Mouse (Mus musculus) brain, adult 2 months (tissue): ENCODE data around the gene Cyp4f16.
"Not testable (repeated sequence)": the region's sequence is repeated elsewhere in the genome, so short reads cannot be mapped to it uniquely, and the experiment has no call there.

Experiments
- DNase-seq: peaks from one replicate; pipeline ENCODE4 v3.0.0; 2011; ENCODE audit warnings: low read depth, low spot score

Cyp4f16 gene

DNA sequence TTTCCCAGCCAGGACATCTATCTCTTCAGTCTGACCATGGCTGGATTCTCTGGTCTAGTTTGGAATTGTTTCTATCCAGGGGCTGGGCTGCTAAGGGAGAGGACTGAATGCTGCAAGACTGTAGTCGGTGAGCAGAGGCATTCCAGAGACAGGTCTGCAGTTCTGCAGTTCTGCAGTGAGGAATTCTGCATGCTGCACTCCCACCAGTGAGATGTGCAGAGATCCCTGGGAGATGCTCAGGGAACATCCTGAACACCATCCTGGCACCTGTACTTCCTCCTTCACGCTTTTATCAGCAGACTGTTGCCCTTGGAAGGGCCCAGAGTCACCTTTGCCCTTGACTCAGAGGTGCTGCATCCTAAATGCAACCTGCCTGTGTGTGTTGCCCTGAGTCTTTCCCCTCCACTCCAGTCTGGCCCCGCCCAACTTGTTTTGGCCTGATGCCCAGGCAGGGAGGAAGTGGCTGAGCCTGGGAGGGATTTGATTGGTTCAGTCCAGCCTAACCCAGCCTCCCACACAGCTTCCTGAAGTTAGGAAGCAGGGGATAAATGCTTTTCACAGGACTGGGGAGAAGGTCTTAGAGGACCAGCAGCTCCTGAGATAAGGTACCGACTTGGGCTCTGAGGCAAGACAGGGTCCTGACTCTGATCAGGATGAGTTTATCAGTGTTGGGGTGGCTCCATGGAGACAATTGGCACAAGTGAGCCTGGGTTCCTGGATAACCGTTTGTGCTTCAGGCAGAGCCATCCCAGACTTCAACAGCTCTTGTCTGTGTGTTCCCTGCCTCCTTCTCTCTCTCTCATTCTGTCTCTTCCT, at the start of gene Cyp4f16:
Gene Cyp4f16, plus strand, starts transcription at position 508 of the 816 bp plus-strand sequence.
- DNase-seq, result peak; percentile 90

DNA sequence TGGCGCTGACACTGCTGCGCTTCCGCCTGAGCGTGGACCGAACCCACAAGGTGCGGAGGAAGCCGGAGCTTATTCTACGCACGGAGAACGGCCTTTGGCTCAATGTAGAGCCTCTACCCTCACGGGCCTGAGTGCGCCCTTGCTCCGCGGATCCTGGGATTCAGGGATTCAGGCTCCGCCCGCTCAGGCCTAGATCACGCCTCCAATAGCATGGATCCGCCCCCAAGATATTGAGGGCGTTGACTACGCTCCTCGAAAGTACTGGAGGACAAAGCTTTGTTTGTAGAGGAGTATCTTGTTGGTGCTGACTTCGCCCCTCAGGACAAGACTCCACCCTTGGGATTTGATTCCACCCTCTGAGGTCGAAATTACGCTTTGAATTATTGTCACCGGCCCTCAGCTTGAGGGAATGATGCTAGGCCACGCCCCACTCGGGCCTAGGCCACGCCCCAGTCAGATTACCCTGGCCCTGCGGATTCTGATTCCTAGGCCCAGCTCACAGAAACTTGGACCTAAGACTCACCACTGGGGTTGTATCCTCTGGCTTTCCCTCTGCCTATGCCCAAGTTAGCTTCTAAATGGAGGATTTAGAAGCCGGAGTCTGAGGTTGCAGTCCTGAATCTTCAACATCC, 43.9 kb upstream of the Cyp4f16 start:
- DNase-seq, result peak; percentile 46

DNA sequence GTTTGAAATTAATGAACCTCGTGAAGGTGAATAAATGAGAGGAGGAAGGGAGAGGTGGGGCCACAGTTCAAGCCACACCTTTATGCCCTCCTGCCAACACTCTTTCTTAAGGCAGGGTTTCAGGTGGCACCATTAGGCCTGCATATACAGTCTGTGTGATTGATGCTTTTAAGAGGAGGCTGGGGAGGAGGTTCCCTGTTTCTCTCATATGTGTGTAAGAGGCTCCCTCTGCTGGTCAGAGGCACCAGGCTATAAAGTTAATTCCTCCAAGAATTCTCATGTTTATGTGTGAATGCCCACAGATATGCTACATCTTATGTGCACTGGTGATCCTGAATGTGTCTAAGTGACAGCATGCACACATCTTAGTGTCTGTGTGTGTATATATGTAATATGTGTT, 41.8 kb upstream of the Cyp4f16 start:
- peak; percentile 90 for DNase-seq

DNA sequence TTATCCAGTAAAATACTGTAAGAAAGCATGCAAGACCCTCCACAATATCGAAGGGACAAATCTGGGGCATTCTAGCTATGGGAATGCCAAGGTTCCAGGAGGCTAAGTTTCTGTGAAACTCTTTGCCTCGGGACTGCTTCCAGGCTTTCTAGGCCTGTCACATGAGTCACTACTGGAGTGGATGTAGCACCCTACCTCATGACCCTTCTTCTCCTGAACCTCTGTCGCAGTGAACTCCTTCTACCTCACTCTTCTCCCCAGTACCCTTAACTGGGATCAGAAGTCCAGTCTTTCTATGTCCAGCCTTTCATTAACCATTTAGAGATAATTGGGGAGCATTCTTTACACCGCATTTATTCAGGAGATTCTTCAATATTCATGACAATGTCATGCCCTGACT, 35.8 kb upstream of the Cyp4f16 start:
- not testable (repeated sequence) for DNase-seq

DNA sequence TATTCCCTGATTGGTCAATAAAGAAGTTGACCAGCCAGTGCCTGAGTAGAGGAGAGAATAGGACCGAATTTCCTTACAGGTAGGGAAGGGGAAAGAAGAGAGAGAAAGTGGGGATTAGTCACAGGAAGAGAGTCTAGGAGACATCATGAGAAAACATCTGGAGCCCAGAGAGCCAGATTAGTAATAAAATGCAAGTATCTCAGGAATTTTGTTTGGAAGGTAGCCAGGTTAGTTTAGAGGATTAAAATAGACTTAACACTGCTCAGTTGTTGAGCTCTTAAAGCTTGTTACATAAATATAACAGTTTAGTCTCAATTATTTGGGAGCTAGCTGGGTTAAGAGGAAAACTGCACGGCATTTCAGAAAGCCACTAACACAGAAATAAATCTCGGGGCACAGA, 35.3 kb upstream of the Cyp4f16 start:
- no peak for DNase-seq

DNA sequence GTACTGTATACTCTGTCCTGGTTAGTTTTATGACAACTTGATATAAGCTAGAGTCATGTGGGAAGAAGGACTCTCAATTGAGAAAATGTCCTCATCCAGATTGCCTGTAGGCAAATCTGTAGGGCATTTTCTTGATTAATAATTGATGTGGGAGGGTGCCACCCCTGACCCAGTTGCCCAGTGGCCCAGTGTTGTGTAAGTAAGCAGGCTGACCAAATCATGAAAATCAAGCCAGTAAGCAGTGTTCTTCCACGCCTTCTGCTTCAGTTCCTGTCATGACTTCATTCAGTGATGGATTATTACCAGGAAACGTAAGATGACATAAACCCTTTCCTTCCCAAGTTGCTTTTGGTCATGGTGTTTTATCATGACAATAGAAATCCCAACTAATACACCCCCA, 33.2 kb upstream of the Cyp4f16 start:
- DNase-seq, result no peak

DNA sequence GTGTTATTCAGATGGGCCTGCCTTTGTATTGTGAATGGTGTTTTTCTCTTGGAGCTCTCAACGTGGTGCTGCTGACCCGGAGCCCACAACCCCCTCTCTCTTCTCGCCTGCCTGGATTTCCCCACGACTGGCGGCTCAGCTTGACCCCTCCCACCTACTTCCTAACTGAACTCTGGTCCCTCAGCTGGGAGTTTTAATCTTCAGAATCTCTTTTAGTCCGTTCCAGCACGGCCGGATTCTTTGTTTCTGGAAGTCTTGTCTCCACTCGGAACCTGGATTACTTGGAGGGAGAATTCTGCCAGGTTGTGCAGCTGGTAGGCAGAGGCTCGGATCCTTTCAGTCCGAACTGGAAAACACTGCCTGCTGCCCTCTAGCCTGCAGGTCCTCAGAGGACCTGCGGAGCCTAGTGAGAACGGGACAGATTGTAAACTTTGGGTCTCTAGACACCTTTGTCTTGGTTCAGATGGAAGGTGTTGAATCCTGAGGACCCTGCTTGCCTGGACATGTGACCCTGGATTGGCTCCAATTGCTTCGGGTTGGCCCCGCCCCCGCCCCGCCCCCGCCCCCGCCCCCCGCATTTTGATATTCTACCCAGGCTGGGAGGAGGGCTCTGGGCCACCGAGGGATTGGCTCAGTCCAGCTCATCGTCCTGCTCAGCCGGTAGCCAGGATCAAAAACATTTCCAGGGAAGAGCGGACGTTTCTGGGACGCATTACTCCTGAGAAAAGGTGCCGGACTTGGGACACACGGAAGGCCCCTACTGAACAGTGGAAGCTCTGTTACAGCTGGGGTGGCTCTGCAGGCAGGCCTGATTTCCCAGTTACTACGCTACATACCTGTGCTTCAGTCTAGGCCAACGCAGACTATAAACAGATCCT, 30.3 kb upstream of the Cyp4f16 start, which contains the start of gene Cyp4f17:
Gene Cyp4f17, plus strand, starts transcription at position 200 of the 878 bp plus-strand sequence.
- DNase-seq, result peak; percentile 46

DNA sequence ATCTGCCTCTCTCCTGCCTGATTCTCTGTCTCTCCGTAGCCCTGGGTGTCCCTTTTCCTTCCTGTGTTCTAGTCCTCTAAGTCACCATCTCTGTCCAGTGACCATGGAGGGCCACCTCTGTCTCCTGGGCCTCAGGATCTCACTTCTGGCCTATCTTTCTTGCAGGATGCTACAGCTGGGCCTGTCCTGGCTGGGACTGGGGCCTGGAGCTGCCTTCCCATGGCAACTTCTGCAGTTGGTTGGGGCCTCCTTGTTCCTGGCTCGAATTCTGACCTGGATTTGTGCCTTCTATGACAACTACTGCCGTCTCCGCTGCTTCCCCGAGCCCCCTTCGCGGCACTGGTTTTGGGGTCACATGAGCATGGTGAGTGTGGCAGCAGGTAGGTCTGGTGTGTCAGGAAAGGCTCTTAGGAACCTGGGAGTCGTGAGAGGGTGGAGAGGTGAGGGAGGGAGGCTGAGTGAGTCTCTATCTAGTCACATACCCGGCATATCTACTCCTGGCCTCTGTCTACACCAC, 29.6 kb upstream of the Cyp4f16 start:
- DNase-seq, result no peak

DNA sequence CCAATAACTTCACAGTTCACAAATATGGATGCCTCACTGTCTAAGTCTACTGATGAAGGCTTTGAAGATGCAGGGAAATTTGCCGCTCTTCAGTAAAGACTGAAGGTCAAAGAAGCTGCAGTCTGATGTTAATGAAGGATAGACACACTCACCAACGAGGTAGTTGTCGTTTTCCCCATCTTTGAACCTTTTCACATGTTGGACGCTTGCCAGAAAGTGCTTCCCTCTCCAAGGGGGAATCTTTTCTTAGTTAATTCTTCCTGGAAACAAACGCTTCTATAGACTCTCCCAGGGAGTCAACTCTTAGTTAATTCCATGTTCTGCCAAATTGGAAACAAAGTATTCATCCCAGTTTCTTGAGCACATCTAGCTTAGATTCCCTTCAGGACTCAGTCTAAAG, 20.2 kb upstream of the Cyp4f16 start:
- no peak for DNase-seq

DNA sequence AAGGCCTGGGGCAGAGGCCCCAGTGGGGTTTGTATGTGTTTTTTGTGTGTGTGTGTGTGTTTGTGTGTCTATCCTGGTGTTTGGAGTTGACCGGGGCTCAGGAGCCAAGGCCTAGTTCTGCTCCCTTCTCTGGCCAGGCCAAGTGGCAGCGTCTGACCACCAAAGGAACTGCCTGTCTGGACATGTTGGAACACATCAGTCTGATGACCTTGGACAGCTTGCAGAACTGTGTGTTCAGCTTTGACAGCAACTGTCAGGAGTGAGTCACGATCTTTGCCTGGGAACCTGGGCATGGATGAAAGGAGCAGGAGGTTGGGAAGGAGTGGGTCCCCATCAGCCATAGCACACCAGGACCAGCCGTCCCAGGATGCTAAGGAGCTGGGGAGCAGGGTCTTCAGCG, 14.4 kb upstream of the Cyp4f16 start:
- DNase-seq, result no peak

DNA sequence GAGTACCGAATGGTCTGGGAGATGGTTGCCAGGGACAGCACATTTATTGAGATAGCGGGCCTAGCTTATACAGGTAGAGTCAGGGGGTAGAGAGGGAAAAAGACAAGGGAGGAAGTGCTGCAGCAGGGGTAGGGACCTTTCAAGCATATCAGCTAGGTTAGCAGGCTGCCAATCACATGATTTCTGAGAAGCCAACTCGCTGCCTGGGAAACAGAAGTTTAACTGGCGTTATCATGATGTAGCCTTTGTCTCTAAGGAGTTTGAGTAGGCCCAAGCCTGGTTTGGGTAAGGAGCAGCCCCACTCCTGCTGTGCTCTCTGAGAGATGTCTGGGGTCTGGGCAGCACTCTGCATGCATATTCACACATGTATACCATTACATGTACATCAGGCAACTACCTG, 14.0 kb upstream of the Cyp4f16 start:
- no peak for DNase-seq

DNA sequence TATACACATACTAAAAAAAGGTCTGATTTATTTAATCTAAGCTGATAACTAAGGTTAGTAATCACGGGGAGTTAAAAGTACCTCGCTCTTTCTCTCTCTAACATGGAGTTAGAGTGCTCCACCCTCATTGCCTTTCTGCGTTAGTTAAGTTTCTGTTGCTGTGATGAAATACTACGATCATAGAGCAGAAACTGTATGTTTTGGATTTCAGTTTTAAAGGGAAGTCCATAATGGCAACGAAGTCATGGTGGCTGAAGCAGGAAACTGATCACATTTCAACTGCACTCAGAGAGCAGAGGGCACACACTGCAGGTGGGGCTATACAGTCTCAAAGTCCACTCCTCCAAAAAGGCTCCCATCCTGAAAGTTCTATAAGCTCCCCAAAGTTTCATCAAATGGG, 13.5 kb upstream of the Cyp4f16 start:
- DNase-seq, result no peak

DNA sequence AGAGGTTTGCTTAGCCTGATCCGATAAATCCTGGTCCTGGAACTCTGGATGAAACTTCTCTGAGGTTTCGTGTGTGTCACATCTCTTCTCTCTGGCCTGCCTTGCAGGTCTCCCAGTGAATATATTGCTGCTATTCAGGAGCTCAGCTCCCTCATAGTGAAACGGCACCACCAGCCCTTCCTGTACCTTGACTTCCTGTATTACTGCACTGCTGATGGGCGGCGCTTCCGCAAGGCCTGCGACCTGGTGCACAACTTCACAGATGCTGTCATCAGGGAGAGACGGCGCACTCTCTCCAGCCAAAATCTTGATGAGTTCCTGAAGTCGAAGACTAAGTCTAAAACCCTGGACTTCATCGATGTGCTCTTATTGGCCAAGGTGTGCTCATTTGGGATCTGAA, 12.5 kb upstream of the Cyp4f16 start:
- no peak for DNase-seq

DNA sequence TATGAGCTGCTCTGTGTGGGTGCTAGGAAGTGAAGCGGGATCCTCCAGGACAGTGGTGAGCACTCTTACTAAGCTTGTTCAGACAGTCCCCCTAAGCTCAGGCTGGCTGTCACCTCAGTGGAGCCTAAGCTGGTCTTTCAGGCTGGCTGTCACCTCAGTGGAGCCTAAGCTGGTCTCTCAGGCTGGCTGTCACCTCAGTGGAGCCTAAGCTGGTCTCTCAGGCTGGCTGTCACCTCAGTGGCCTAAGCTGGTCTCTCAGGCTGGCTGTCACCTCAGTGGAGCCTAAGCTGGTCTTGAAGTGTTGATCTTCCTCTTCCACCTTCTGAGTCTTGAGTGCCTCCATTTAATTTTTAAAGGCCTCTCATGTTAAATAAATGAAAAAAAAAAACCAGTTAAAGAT, 10.0 kb upstream of the Cyp4f16 start:
- not testable (repeated sequence) for DNase-seq

DNA sequence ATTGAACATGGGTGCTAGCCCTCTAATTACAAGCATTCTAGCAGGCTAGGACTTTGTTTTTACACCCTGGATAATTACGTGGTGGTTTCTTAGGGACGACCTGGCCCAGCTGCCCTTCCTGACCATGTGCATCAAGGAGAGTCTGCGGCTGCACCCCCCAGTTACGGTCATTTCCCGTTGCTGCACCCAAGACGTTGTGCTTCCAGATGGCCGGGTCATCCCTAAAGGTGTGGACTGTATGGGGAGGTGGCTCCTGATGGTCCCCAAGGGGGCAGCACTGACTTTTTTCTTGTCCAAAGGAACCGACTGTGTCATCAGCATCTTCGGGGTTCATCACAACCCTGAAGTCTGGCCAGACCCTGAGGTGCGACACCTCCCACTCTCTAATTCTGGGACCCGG, 8.6 kb upstream of the Cyp4f16 start:
- DNase-seq, result no peak

DNA sequence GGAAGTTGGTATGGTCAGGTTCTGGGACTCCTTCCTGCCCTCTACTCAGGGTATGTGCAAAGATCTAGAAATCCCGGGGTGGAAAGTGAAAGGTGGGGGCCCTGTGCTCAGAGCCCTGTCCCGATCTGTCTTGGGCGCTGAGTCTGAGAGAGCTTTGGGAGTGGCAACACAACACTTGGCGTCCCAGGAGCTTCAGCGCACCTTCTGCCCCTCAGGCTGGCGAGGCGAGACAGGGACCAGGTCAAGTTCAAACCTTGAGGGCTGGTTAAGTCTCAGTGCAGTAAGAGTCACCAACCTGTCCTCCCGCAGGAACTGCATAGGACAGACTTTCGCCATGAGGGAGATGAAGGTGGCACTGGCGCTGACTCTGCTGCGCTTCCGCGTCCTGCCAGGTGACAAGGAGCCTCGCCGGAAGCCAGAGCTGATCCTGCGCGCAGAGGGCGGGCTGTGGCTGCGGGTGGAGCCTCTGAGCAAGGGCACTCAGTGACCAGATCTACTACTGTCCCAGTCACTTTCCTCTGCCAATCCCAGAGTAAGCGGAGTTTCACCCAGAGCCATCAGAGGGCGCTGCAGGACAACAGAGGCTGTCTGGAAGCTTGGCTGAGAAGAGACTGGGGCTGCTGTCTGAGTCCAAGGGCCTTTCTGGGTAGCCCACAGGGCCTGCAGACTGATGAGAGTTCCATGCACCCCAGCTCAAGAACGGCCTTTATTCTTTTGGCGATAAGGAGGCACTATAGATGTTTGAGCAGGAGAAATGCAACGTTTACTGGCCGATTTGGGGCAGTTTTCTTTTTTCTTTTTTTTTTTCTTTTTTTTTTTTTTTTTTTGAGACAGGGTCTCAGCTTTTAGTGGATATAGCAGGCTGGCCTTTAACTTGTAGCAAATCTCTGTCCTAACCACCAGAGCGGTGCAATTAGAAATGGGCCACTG, 7.7 kb upstream of the Cyp4f16 start:
- peak; percentile 94 for DNase-seq

DNA sequence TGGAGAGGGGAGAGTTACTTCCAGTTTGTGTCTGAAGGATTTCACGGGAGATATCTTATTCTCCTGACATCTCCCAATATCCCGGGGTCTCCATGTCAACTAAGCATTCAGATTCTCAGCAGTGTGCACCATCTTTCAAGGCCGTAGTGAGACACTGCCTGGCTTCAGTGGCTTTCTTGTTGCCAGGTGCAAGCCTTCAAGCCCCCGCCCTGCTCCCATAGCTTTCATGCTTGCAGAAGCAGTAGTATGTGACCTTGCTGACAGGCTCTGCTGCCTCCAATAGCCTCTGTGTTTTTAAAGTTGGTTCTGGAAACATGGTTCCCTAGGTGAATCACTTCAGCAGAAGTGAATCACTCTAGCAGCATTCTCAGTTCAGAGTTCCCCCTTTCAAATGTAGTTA, 4.0 kb upstream of the Cyp4f16 start:
- not testable (repeated sequence) for DNase-seq

DNA sequence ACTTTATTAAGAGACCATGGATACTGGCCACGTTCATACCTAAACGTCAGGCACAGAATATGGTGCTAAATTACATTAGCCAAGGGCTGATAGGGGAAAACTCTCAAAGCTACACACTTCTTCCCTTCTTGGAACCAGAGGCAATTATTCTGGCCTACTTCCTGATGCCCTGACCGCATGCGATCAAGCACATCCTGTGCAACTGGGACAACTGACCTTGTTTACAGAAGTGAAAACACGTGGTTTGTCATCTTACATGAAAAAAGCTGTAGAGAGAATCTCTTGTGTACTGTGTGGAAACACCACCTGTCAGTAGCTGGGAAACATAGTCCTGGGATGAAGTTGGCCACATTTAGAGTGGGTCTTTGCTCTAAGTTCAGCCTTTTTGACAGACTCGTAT, 2.3 kb upstream of the Cyp4f16 start:
- peak; percentile 12 for DNase-seq

DNA sequence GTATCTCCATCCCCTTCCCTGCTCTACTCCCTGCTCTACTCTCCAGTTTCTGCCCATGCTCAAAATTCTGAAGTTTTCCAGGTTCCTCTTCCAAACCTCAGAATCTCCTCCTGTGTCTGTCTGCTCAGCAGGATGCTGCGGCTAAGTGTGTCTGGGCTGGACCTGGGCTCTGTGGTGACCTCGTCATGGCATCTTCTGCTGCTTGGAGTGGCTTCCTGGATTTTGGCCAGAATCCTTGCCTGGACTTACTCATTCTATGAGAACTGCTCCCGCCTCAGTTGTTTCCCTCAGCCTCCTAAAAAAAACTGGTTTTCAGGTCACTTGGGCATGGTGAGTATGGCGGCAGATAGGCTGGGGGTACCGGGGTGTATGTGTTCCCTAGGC, 501 bp downstream of the Cyp4f16 start:
- DNase-seq, result peak; percentile 48

DNA sequence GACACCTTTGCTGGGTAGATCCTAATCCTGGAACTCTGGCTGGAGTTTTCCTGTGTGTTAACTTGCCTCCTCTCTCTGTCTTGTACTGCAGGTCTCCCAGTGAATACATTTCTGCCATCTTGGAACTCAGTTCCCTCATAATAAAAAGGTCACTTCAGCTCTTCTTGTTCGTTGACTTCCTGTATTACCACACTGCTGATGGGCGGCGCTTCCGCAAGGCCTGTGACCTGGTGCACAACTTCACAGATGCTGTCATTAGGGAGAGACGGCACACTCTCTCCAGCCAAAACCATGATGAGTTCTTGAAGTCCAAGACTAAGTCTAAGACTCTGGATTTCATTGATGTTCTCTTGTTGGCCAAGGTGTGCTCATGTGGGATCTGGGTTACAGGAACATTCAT, 8.4 kb downstream of the Cyp4f16 start:
- not testable (repeated sequence) for DNase-seq

DNA sequence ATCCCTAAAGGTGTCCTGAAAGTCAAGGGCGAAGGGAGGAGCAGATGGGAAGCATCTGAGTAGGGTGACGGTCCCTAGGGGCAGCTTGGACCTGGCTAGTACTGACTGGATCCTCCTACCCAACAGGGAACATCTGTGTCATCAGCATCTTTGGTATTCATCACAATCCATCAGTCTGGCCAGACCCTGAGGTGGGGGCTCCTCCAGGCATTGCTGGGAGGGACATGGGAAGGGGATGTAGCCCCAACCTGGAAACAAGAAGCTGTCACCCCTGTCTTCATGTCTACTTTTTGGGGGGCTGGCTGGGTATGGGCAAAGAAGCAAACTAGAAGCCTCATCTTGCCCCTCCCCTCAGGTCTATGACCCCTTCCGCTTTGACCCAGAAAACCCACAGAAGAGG, 14.0 kb downstream of the Cyp4f16 start:
- DNase-seq, result not testable (repeated sequence)
